Mouse (Mus musculus): ENCODE measurements around the gene Celf6. TPM values are rescaled to one million over a fixed set of nuclear protein-coding genes. Genes with fewer than 3 reads are reported as not detected.

Gene Celf6
- total RNA-seq (2012; rRNA removed) (not detected in 2 replicates), total RNA-seq (2014; rRNA removed) (not detected in 2 replicates), polyA plus RNA-seq (2012; ENCODE audit: insufficient read length, low read depth) (not detected in 2 replicates)

DNA sequence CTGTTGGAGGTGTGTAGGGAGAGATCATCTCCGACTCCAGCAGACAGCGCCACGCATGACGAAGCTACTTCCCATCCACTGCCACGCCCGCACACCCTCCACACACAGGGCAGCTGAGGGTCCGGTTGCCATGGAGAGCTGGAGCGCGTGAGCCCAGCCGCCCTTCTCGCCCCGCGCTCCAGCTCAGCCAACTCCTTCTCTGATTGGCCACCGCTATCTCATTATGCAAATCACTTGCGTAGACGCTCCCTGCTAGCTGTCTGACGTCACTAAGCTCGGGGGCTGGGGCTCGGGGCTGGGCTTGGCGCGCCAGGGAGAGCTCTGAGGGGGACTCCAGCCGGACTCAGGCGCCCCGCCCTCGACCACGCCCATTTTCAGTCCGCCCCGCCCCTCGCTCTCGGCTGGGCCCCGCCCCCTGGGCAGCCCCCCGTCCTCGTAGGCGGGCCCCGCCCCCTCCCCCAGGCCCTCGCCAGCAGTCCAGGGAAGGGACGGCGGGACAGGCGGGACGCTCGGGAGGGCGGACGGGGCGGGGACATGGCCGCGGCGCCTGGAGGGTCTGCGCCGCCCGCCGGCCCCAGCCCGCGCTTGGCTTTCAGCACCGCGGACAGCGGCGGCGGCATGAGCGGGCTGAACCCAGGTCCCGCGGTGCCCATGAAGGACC, at the start of gene Celf6:
TSS of gene Celf6 (plus strand) at position 74 of the 661 bp plus-strand sequence.
- peaks cover 5 to 10% of the 10 kb centered on the region in 2 experiments for H3K4me1 ChIP-seq (ENCODE audit: control insufficient read depth in 1 of 2, insufficient read depth in 2 of 2)
- in situ Hi-C loops (cut with MboI; ENCODE audit: low pct_ligation_motif_present, low pct_unique_long_range_greater_than_20kb, low sequenced_read_pairs) (no loop called here), dilution Hi-C loops (cut with MboI; ENCODE audit: extremely low pct_ligation_motif_present, extremely low pct_unique_long_range_greater_than_20kb, low sequenced_read_pairs) (no loop called here)
- H3K27ac ChIP-seq (ENCODE audit: insufficient read depth, low read depth) = no peak within 1 kb of the TSS
- peaks cover 68% of the 10 kb centered on the region for H3K27me3 ChIP-seq (replicated peaks)
- H3K9me3 ChIP-seq (replicated peaks; ENCODE audit: low read length) = no peaks in the 10 kb centered on the region
- H3K9ac ChIP-seq (ENCODE audit: insufficient read depth, low read depth) = peak within 1 kb of the TSS; percentile 1; the same call in 1 of the 2 replicates
- TF ChIP-seq MAX (IDR thresholded peaks at IDR 0.05; ENCODE audit: low read length) (peak; percentile 36; the same call in 1 of the 2 replicates), CHD1 (IDR thresholded peaks at IDR 0.05; ENCODE audit: low read depth, low read length) (no peak), SIN3A (IDR thresholded peaks at IDR 0.05; ENCODE audit: low read length) (peak; percentile 73; the same call in 1 of the 2 replicates), MXI1 (IDR thresholded peaks at IDR 0.05; ENCODE audit: low read depth, low read length) (peak; percentile 95), TCF12 (IDR thresholded peaks at IDR 0.05; ENCODE audit: low read depth, low read length) (no peak), ELF1 (IDR thresholded peaks at IDR 0.05; ENCODE audit: low read depth, low read length) (no peak), BHLHE40 (IDR thresholded peaks at IDR 0.05; ENCODE audit: low read depth, low read length) (no peak), RCOR1 (conservative IDR thresholded peaks at IDR 0.05; ENCODE audit: low read depth, low read length) (no peak), CHD2 (IDR thresholded peaks at IDR 0.05; ENCODE audit: low read length) (no peak)
- DNase-seq (ENCODE audit: extremely low read depth) = peak; percentile 88
- H3K4me3 ChIP-seq (replicated peaks in 1 of 3; ENCODE audit: low read depth in 2 of 3, low read length in 2 of 3, poor library complexity in 1 of 3) = peak within 1 kb of the TSS in 2 of 3 experiments; percentile 34 to 63
- no peaks in the 10 kb centered on the region for H3K79me2 ChIP-seq (replicated peaks; ENCODE audit: control insufficient read depth, extremely low read depth, insufficient read depth, poor library complexity, severe bottlenecking)
- H3K36me3 ChIP-seq (replicated peaks in 1 of 2; ENCODE audit: control insufficient read depth in 1 of 2, insufficient read depth in 1 of 2, low read length in 1 of 2) = no peaks in the 10 kb centered on the region
- peak within 1 kb of the TSS; percentile 83 for H3K4me2 ChIP-seq (ENCODE audit: insufficient read depth, low read depth, poor library complexity, severe bottlenecking)

DNA sequence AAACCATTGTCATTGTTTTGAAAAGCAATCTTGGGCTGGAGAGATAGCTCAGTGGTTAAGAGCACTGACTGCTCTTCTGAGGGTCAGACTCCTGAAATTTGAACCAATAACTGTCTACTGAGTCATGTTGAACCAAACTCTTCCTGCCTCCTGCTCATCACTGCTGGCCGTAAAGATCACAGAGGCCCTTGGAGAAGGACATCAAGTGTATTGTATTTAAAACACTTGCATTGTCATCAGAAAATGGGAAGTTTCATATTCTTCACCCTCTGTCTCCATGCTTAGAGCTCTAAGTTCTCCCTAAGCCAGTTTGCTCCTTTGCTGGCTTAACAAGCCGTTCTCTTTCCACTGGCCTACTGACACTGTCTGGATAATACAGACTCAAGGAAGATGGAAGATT, 49.4 kb upstream of the Celf6 start:
- TF ChIP-seq SMC3 (IDR thresholded peaks at IDR 0.05; ENCODE audit: low read depth, low read length) = no peak
- no peak for TF ChIP-seq IRF4 (IDR thresholded peaks at IDR 0.05; ENCODE audit: low read depth, low read length)
- no peak for TF ChIP-seq GABPA (IDR thresholded peaks at IDR 0.05; ENCODE audit: insufficient replicate concordance, low read depth, low read length)
- TF ChIP-seq ZNF384 (IDR thresholded peaks at IDR 0.05; ENCODE audit: low read depth, low read length) = no peak
- no peak for TF ChIP-seq CHD1 (IDR thresholded peaks at IDR 0.05; ENCODE audit: low read depth, low read length)
- no peak for TF ChIP-seq ELF1 (IDR thresholded peaks at IDR 0.05; ENCODE audit: low read depth, low read length)
- TF ChIP-seq CTCF (conservative IDR thresholded peaks at IDR 0.05 in 1 of 2, IDR thresholded peaks at IDR 0.05 in 1 of 2; ENCODE audit: low read depth in 2 of 2, low read length in 2 of 2) = no peak
- TF ChIP-seq ZC3H11A (IDR thresholded peaks at IDR 0.05; ENCODE audit: low read depth, low read length) = no peak
- TF ChIP-seq NELFE (IDR thresholded peaks at IDR 0.05; ENCODE audit: low read depth, low read length) = no peak
- no peak for TF ChIP-seq BHLHE40 (IDR thresholded peaks at IDR 0.05; ENCODE audit: low read depth, low read length)
- TF ChIP-seq MYC (IDR thresholded peaks at IDR 0.05; ENCODE audit: low read depth, low read length) = no peak
- Histone ChIP-seq H3K36me3 (replicated peaks in 1 of 2; ENCODE audit: control insufficient read depth in 1 of 2, insufficient read depth in 1 of 2, low read length in 1 of 2) (no peaks in the 10 kb centered on the region), H3K27ac (ENCODE audit: insufficient read depth, low read depth) (no peak overlapping the region), H3K79me2 (replicated peaks; ENCODE audit: control insufficient read depth, extremely low read depth, insufficient read depth, poor library complexity, severe bottlenecking) (no peaks in the 10 kb centered on the region), H3K4me1 (ENCODE audit: control insufficient read depth in 1 of 2, insufficient read depth in 2 of 2) (peaks cover 0 to 16% of the 10 kb centered on the region in 2 experiments; a peak in 1 of 4 replicates), H3K9ac (ENCODE audit: insufficient read depth, low read depth) (no peak overlapping the region), H3K27me3 (replicated peaks) (no peaks in the 10 kb centered on the region), H3K9me3 (replicated peaks; ENCODE audit: low read length) (no peaks in the 10 kb centered on the region), H3K4me3 (replicated peaks in 1 of 3; ENCODE audit: low read depth in 2 of 3, low read length in 2 of 3, poor library complexity in 1 of 3) (no peak overlapping the region), H3K4me2 (ENCODE audit: insufficient read depth, low read depth, poor library complexity, severe bottlenecking) (no peak overlapping the region)
- in situ Hi-C loops (cut with MboI; ENCODE audit: low pct_ligation_motif_present, low pct_unique_long_range_greater_than_20kb, low sequenced_read_pairs) = no loop called here
- DNase-seq (ENCODE audit: extremely low read depth) = no peak
- dilution Hi-C loops (cut with MboI; ENCODE audit: extremely low pct_ligation_motif_present, extremely low pct_unique_long_range_greater_than_20kb, low sequenced_read_pairs) = no loop called here

All from CH12.LX (cell line).